Mouse (Mus musculus): ENCODE results near the gene Cyb5r1. TPM values are rescaled to one million over a fixed set of nuclear protein-coding genes. Genes with fewer than 3 reads are reported as not detected.
"Not testable (repeated sequence)": the region's sequence is repeated elsewhere in the genome, so short reads cannot be mapped to it uniquely, and the experiment has no call there.

The Cyb5r1 gene
- total RNA-seq, 1 experiment from 2014 or later, result 28.0 TPM

GRCm38 (mm10) chr1:134414038-134414437 lies 8.7 kb downstream of the Cyb5r1 start:
- DNase-seq, result no peak

- no peak for DNase-seq
These were observed 9.3 kb downstream of the Cyb5r1 start for GRCm38 (mm10) chr1:134414501-134415167.

GRCm38 (mm10) chr1:134415168-134415831 lies 9.9 kb downstream of the Cyb5r1 start, which contains the start of gene Adipor1:
Adipor1 (plus strand) TSS chr1:134415378.
- DNase-seq, result peak; percentile 99

- DNase-seq, result no peak
These were observed 13.1 kb downstream of the Cyb5r1 start for GRCm38 (mm10) chr1:134418414-134418975.

GRCm38 (mm10) chr1:134419176-134419575 lies 13.8 kb downstream of the Cyb5r1 start:
- DNase-seq, result no peak

GRCm38 (mm10) chr1:134419751-134420458 lies 14.5 kb downstream of the Cyb5r1 start:
- peak; percentile 90 for DNase-seq

GRCm38 (mm10) chr1:134423911-134424310 lies 18.6 kb downstream of the Cyb5r1 start:
- DNase-seq, result no peak

GRCm38 (mm10) chr1:134426289-134426688 lies 20.9 kb downstream of the Cyb5r1 start:
- no peak for DNase-seq

- no peak for DNase-seq
These were observed 27.6 kb downstream of the Cyb5r1 start for GRCm38 (mm10) chr1:134433002-134433401.

- DNase-seq, result no peak
These were observed 28.1 kb downstream of the Cyb5r1 start for GRCm38 (mm10) chr1:134433473-134433872.

- DNase-seq, result peak; percentile 48
These were observed 30.1 kb downstream of the Cyb5r1 start for GRCm38 (mm10) chr1:134435414-134435813.

- no peak for DNase-seq
These were observed 35.1 kb downstream of the Cyb5r1 start for GRCm38 (mm10) chr1:134440437-134440836.

- not testable (repeated sequence) for DNase-seq
These were observed 36.4 kb downstream of the Cyb5r1 start for GRCm38 (mm10) chr1:134441737-134442136.

- no peak for DNase-seq
These were observed 37.0 kb downstream of the Cyb5r1 start for GRCm38 (mm10) chr1:134442394-134442793.

- not testable (repeated sequence) for DNase-seq
These were observed 37.9 kb downstream of the Cyb5r1 start for GRCm38 (mm10) chr1:134443288-134443687.

- peak; percentile 66 for DNase-seq
These were observed 40.1 kb downstream of the Cyb5r1 start for GRCm38 (mm10) chr1:134445418-134445817.

- not testable (repeated sequence) for DNase-seq
These were observed 43.2 kb downstream of the Cyb5r1 start for GRCm38 (mm10) chr1:134448537-134448936.

- no peak for DNase-seq
These were observed 44.8 kb downstream of the Cyb5r1 start for GRCm38 (mm10) chr1:134450201-134450600.

- peak; percentile 68 for DNase-seq
These were observed 45.6 kb downstream of the Cyb5r1 start for GRCm38 (mm10) chr1:134450986-134451385.

- peak; percentile 97 for DNase-seq
These were observed 49.8 kb downstream of the Cyb5r1 start, which contains the start of gene Klhl12 for GRCm38 (mm10) chr1:134454904-134455824. Klhl12 (plus strand) TSS chr1:134455531.

- DNase-seq, result no peak
These were observed 50.7 kb downstream of the Cyb5r1 start for GRCm38 (mm10) chr1:134456060-134456459.
